Mouse (Mus musculus) small intestine, adult 2 months (tissue): ENCODE measurements around the gene Hba-a1. TPM values are rescaled to one million over a fixed set of nuclear protein-coding genes. Genes with fewer than 3 reads are reported as not detected.
"Not testable (repeated sequence)": the region's sequence is repeated elsewhere in the genome, so short reads cannot be mapped to it uniquely, and the experiment has no call there.

ENCODE experiments used
- H3K27ac ChIP-seq: fragments of 200-500 bp; 2 replicates; pipeline ENCODE4 v1.5.1; 2012; ENCODE audit warnings: low read depth, low read length, control low read depth, inconsistent platforms; ENCODE audit not compliant: insufficient read depth
- H3K27me3 ChIP-seq: fragments of 200-500 bp; 2 replicates; pipeline ENCODE4 v1.6.1; 2012; ENCODE audit warnings: mild to moderate bottlenecking, moderate library complexity, low read length, inconsistent platforms; ENCODE audit not compliant: control insufficient read depth, insufficient read depth
- H3K36me3 ChIP-seq: fragments of 200-500 bp; 2 replicates; pipeline ENCODE4 v1.6.1; 2012; ENCODE audit warnings: mild to moderate bottlenecking, low read length, control low read depth, inconsistent platforms; ENCODE audit not compliant: control insufficient read depth, insufficient read depth
- H3K4me1 ChIP-seq: fragments of 200-500 bp; 2 replicates; pipeline ENCODE4 v1.6.1; 2012; ENCODE audit warnings: low read length, inconsistent platforms, mixed read lengths; ENCODE audit not compliant: control insufficient read depth, insufficient read depth, insufficient read length
- H3K4me3 ChIP-seq: fragments of 200-500 bp; 2 replicates; pipeline ENCODE4 v1.5.1; 2012; ENCODE audit warnings: low read depth, mild to moderate bottlenecking, control low read depth, inconsistent platforms, low read length, moderate library complexity
- CTCF ChIP-seq: fragments of 200-500 bp; IDR thresholded peaks from 2 replicates; pipeline ENCODE4 v1.5.1; 2012; ENCODE audit warnings: low read depth, mild to moderate bottlenecking, control low read depth, inconsistent platforms, low read length, moderate library complexity, mixed read lengths; ENCODE audit not compliant: insufficient replicate concordance, insufficient read length; ENCODE audit errors: extremely low read depth
- POLR2A ChIP-seq: fragments of 200-500 bp; IDR thresholded peaks from 2 replicates; pipeline ENCODE4 v1.6.1; 2012; ENCODE audit warnings: low read depth, mild to moderate bottlenecking, control low read depth, inconsistent platforms, low read length, moderate library complexity
- WGBS: fragments of 180-500 bp; shearing (Covaris S2); methylation state at CpG from one replicate; pipeline ENCODE4 v1.1.7; 2018; 5-methylcytosine and 5-hydroxymethylcytosine counted together
- polyA plus RNA-seq: library from polyadenylated mRNA; depleted of rRNA; stranded (reverse); fragments of >200 nt; gene quantifications from 2 replicates; pipeline ENCODE4 v1.2.3, GENCODE M21; 2012; rRNA removed

The Hba-a1 gene
- 54.1 and 70.6 TPM in 2 replicates for polyA plus RNA-seq

DNA sequence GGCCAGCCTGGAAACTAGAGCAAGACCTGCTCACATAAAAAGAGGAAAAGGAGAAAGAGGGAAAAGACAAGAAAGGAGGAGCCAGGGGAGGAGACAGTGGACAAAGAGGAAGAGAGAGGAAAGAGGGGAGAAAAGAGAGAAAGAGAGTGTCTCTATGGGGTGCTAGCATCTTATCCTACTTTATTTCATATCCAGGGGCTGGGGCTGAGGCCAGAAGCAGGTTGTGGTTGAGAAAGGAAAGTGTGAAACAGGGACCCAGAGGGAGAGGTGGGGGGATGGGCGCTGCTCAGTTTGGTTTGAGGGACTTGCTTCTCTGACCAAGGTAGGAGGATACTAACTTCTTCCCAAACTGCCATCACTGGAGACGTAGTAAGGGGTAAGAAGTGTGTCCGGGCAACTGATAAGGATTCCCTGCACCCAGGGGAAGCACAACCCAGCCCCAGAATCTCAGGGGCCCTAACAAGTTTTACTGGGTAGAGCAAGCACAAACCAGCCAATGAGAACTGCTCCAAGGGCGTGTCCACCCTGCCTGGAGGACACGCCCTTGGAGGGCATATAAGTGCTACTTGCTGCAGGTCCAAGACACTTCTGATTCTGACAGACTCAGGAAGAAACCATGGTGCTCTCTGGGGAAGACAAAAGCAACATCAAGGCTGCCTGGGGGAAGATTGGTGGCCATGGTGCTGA is at the start of gene Hba-a1:
Gene Hba-a1 (plus strand): TSS at position 421 of the 687 bp plus-strand sequence.
- H3K36me3 ChIP-seq, H3K4me3 ChIP-seq, H3K4me1 ChIP-seq, H3K27ac ChIP-seq, H3K27me3 ChIP-seq: not testable (repeated sequence)
- WGBS = 36% methylated on average over 1 of the region's 5 CpGs

DNA sequence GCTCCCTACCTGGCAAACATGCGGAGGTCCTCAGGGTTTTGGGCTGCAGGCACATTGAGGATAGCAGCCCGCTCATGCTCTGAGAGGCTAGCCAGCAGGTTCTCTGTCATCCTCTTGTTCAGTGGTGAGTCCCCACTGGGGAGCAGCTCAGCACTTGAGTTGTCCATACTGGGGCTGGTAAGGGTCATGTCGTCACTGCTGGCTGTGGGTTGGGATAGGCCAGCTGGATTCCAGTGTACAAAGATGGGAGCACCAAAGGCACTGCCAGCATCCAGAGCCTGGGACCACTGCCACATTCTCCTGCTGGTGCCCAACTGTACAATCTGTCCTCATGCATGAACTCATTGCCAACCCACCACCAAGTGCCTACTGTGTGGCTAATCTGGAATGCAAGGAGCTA is 49.4 kb upstream of the Hba-a1 start:
- no peaks in the 10 kb centered on the region for H3K4me1 ChIP-seq
- no peak overlapping the region for H3K27ac ChIP-seq
- WGBS = 93% methylated on average over 3 of the region's 3 CpGs
- H3K4me3 ChIP-seq = no peak overlapping the region
- peaks cover 34% of the 10 kb centered on the region for H3K36me3 ChIP-seq
- TF ChIP-seq CTCF = no peak
- no peak for TF ChIP-seq POLR2A
- no peaks in the 10 kb centered on the region for H3K27me3 ChIP-seq

GRCm38 (mm10) chr11:32234816-32235485 is 48.4 kb upstream of the Hba-a1 start:
- 84% methylated on average over 6 of the region's 6 CpGs for WGBS
- Histone ChIP-seq H3K27me3 (no peaks in the 10 kb centered on the region), H3K36me3 (peaks cover 38% of the 10 kb centered on the region), H3K4me3 (no peak overlapping the region), H3K27ac (no peak overlapping the region), H3K4me1 (no peaks in the 10 kb centered on the region)
- no peak for TF ChIP-seq CTCF
- no peak for TF ChIP-seq POLR2A

- TF ChIP-seq POLR2A (no peak), CTCF (no peak)
- no peaks in the 10 kb centered on the region for H3K4me1 ChIP-seq
- H3K27ac ChIP-seq = no peak overlapping the region
- peaks cover 34% of the 10 kb centered on the region for H3K36me3 ChIP-seq
- no peak overlapping the region for H3K4me3 ChIP-seq
- WGBS = 11% methylated on average over 3 of the region's 3 CpGs
- H3K27me3 ChIP-seq = no peaks in the 10 kb centered on the region
These were observed 47.7 kb upstream of the Hba-a1 start for GRCm38 (mm10) chr11:32235646-32236045.

- Histone ChIP-seq H3K36me3 (peaks cover 32% of the 10 kb centered on the region), H3K4me1 (no peaks in the 10 kb centered on the region), H3K27ac (no peak overlapping the region), H3K27me3 (no peaks in the 10 kb centered on the region), H3K4me3 (no peak overlapping the region)
- TF ChIP-seq POLR2A (no peak), CTCF (no peak)
- WGBS = 58% methylated on average over 2 of the region's 2 CpGs
These were observed 47.2 kb upstream of the Hba-a1 start for GRCm38 (mm10) chr11:32236132-32236531.

GRCm38 (mm10) chr11:32236712-32237410 is 46.5 kb upstream of the Hba-a1 start:
- peak; percentile 72 for TF ChIP-seq CTCF
- TF ChIP-seq POLR2A = no peak
- Histone ChIP-seq H3K4me1 (peaks cover 3% of the 10 kb centered on the region; the same call in 1 of the 2 replicates), H3K36me3 (peaks cover 25% of the 10 kb centered on the region), H3K27me3 (no peaks in the 10 kb centered on the region), H3K4me3 (no peak overlapping the region), H3K27ac (no peak overlapping the region)
- whole genome bisulfite sequencing = 70% methylated on average over 9 of the region's 9 CpGs

GRCm38 (mm10) chr11:32237411-32237795 is 45.9 kb upstream of the Hba-a1 start:
- Histone ChIP-seq H3K27me3 (no peaks in the 10 kb centered on the region), H3K4me3 (no peak overlapping the region), H3K27ac (no peak overlapping the region), H3K4me1 (peaks cover 3% of the 10 kb centered on the region; the same call in 1 of the 2 replicates), H3K36me3 (peaks cover 22% of the 10 kb centered on the region)
- TF ChIP-seq POLR2A (no peak), CTCF (no peak)
- WGBS = 93% methylated on average over 3 of the region's 3 CpGs
